ENCODE assay signal across 8 mouse cellular contexts in the genomic region with DNA sequence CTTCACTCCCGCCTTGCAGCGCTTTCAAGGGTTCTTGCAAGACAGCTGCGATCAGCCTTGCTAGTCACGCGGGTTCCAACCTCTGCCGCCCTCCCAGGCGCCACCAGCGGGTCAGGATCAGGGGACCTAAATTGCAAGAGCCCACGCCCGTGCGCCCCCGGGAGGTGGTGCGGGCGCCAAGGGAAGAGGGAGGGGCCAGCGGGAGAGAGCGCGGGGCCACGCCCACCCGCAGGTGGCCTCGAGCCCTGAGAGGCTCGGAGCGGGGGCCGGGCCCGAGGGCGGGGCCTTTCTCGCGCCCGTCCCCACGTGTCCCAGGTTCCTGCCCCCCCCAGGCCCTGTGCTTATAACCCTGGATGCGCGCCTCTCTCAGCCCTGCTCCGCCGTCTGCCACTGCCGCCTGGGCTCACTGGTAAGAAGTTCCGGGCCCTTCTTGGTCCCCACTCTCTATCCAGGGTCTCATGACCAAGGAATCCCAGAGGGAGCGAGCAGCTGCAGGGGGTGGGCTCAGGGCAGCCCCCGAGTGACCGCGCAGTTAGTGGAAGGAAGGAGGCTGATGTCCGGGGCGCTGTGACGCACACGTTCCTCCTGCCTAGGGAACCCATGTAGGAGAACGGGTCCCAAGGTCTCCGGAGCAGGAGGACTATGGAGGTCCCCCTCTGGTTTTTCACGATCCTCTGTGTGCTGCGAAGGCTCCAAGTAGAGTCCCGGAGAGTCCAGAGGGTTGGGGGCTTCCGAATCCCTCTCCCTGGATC. TPM values are rescaled to one million over a fixed set of nuclear protein-coding genes. Genes with fewer than 3 reads are reported as not detected.
DNase-seq lines count a peak whose midpoint lies in the region; ATAC-seq and TF ChIP-seq lines count a peak whose summit lies in the region.

TSS of gene Ass1 (plus strand) at position 277 of the 752 bp plus-strand sequence.

- H3K27me3 ChIP-seq in E14TG2a.4 (ENCODE audit: insufficient read depth, low read length): peaks cover 28% of the 10 kb centered on the region
- H3K27me3 ChIP-seq in forebrain, embryonic 14.5 days (replicated peaks; ENCODE audit: control insufficient read depth, insufficient read depth, low read length): peaks cover 36% of the 10 kb centered on the region
- peaks cover 51% of the 10 kb centered on the region for H3K27me3 ChIP-seq in neural tube, embryonic 15.5 days (replicated peaks)

- no peak for TF ChIP-seq CTCF in E14TG2a.4 (conservative IDR thresholded peaks at IDR 0.05; ENCODE audit: low read length)

- peaks cover 28% of the 10 kb centered on the region for H3K36me3 ChIP-seq in E14TG2a.4 (ENCODE audit: insufficient read depth, low read length)
- H3K36me3 ChIP-seq in forebrain, embryonic 14.5 days (ENCODE audit: control insufficient read depth, insufficient read depth, low read length): no peaks in the 10 kb centered on the region
- no peaks in the 10 kb centered on the region for H3K36me3 ChIP-seq in neural tube, embryonic 15.5 days

- intact Hi-C loops in heart, postnatal 14 days (cut with DNase I): no loop called here

- peak within 1 kb of the TSS; percentile 80 for H3K4me2 ChIP-seq in forebrain, embryonic 14.5 days (ENCODE audit: low read length)
- H3K4me2 ChIP-seq in neural tube, embryonic 15.5 days: peak within 1 kb of the TSS; percentile 98

- ATAC-seq in forebrain, embryonic 14.5 days: peak; percentile 58
- ATAC-seq in neural tube, embryonic 15.5 days (ENCODE audit: low FRiP score): peak; percentile 55; the same call in 1 of the 2 replicates

- no peaks in the 10 kb centered on the region for H3K9me3 ChIP-seq in E14TG2a.4 (ENCODE audit: low read length)
- H3K9me3 ChIP-seq in forebrain, embryonic 14.5 days (replicated peaks; ENCODE audit: control insufficient read depth, low read length): no peaks in the 10 kb centered on the region
- no peaks in the 10 kb centered on the region for H3K9me3 ChIP-seq in neural tube, embryonic 15.5 days (replicated peaks)

- peak within 1 kb of the TSS; percentile 92 for H3K4me3 ChIP-seq in E14TG2a.4 (replicated peaks; ENCODE audit: low read length)
- peak within 1 kb of the TSS; percentile 38 for H3K4me3 ChIP-seq in forebrain, embryonic 14.5 days (ENCODE audit: low read depth, low read length)
- peak within 1 kb of the TSS; percentile 46 for H3K4me3 ChIP-seq in neural tube, embryonic 15.5 days (replicated peaks)

- under 1% methylated on average over 48 of the region's 49 CpGs for WGBS in forebrain, embryonic 14.5 days
- under 1% methylated on average over 49 of the region's 49 CpGs for WGBS in large intestine, adult 2 months
- 1% methylated on average over 45 of the region's 49 CpGs for WGBS in neural tube, embryonic 15.5 days

- DNase-seq in c-Kit-positive CD71-positive TER-119-negative erythroid progenitor cells, embryonic 14.5 days (ENCODE audit: low read depth): peak; percentile 70
- DNase-seq in forebrain, embryonic 14.5 days (ENCODE audit: low spot score): peak; percentile 53
- DNase-seq in heart, postnatal 14 days: peak; percentile 66 to 75
- DNase-seq in large intestine, adult 2 months (ENCODE audit: low read depth, low spot score): peak; percentile 44
- DNase-seq in lung, adult 18-20 months: peak; percentile 85 to 89
- DNase-seq in thymus, adult 18-20 months: peak; percentile 82 to 85

- peak within 1 kb of the TSS; percentile 52 for H3K9ac ChIP-seq in forebrain, embryonic 14.5 days (ENCODE audit: low read length)
- H3K9ac ChIP-seq in neural tube, embryonic 15.5 days (replicated peaks): peak within 1 kb of the TSS; percentile 57

- H3K4me1 ChIP-seq in E14TG2a.4 (replicated peaks; ENCODE audit: low read depth, low read length): peaks cover 66% of the 10 kb centered on the region
- H3K4me1 ChIP-seq in forebrain, embryonic 14.5 days (ENCODE audit: control insufficient read depth, insufficient read depth, low read length): peaks cover 8% of the 10 kb centered on the region; the same call in 1 of the 2 replicates
- peaks cover 24% of the 10 kb centered on the region for H3K4me1 ChIP-seq in neural tube, embryonic 15.5 days

- H3K27ac ChIP-seq in forebrain, embryonic 14.5 days (ENCODE audit: low read depth, low read length): no peak within 1 kb of the TSS
- H3K27ac ChIP-seq in neural tube, embryonic 15.5 days (replicated peaks): no peak within 1 kb of the TSS

RNA-seq across cellular contexts. Expression of gene Ass1, which starts in this region (rescaled TPM):
- 6.3 and 6.9 TPM in 2 replicates for polyA plus RNA-seq in forebrain, embryonic 14.5 days (2014; fragmentation: Nextera tagmentation; extraction: Ambion mirVana)
- total RNA-seq in heart, postnatal 14 days (2021): 1 to 10 TPM; 3.1 to 3.7 TPM
- polyA plus RNA-seq in large intestine, adult 2 months (2012; rRNA removed): 12.8 and 20.7 TPM in 2 replicates
- 9.1 and 21.3 TPM in 2 replicates for polyA plus RNA-seq in neural tube, embryonic 15.5 days (2015; fragmentation: Nextera tagmentation; extraction: Ambion mirVana)

Comparison
In these comparisons a context has a peak if more than half of its experiments do, and no peak if none do; other contexts are left out.
1. H3K4me3 ChIP-seq: peak in every context shown above with its lines; median percentile 92 in E14TG2a.4; 46 in neural tube, embryonic 15.5 days; 38 in forebrain, embryonic 14.5 days.